In the genomic region with DNA sequence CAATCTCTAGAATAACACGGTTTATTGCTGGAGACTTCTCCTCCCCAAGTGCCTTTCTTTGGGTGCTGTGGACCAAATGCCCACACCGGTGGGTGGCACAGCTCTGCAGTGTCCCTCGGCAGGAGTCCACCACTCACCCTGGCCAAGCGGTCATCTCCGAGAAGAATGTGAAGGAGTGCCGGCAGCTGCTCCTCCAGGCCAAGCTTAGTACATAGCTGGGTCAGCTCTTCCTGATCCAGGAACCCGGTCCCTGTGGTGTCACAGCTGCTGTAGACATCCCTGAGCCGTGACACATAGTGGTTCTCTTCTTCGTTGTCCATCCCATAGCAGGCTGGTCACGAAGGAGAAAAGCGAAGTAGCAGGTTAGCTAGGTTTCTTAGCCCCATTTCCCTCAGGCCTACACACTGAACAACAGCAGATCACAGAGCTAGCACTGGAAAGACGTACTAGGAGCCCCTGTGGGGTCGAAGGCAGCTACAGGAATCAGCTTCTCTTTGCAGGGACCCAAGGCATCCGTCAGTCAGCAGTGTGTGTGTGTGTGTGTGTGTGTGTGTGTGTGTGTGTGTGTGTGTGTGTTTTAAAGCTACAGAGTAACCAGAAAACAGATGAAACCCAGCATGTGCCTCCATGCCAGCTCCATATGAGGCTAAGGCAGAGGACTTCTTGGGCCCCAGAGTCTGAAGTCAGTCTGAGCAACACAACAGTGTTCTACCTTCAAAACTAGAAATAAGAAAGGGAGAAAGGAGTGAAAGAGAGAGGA, we compare ENCODE assay signal across 18 mouse cellular contexts. TPM values are rescaled to one million over a fixed set of nuclear protein-coding genes. Genes with fewer than 3 reads are reported as not detected.
DNase-seq lines count a peak whose midpoint lies in the region; ATAC-seq and TF ChIP-seq lines count a peak whose summit lies in the region.
"Had no signal": no experiment of that assay in that cellular context is flagged by ENCODE, and none has a peak within 500 bp of the region (broad histone marks: within the 10 kb centered on the region; RNA-seq: fewer than 3 reads in every experiment).

No protein-coding gene starts in this region.

- H3K4me2 ChIP-seq in hindbrain, embryonic 13.5 days, result no peak overlapping the region
- no peak overlapping the region for H3K4me2 ChIP-seq in myocyte (ENCODE audit: low read depth)

- intact Hi-C loops in gastrocnemius, postnatal 14 days (cut with DNase I; ENCODE audit: low total_unique reads), result no loop called here

- WGBS in hindbrain, embryonic 10.5 days, result 91% methylated on average over 14 of the region's 14 CpGs
- WGBS in hindbrain, embryonic 13.5 days, result 86% methylated on average over 14 of the region's 14 CpGs
- 91% methylated on average over 14 of the region's 14 CpGs for WGBS in limb, embryonic 10.5 days

- no peak for ATAC-seq in hindbrain, embryonic 13.5 days (ENCODE audit: low FRiP score)
- no peak for ATAC-seq in cerebellum, adult (ENCODE audit: insufficient number of reproducible peaks, low FRiP score, low TSS enrichment)
- ATAC-seq: forebrain, embryonic 16.5 days; hindbrain, embryonic 16.5 days; inflammation-experienced regulatory T-cells, adult 6 months had no signal

- no peaks in the 10 kb centered on the region for H3K79me2 ChIP-seq in myocyte (ENCODE audit: control insufficient read depth, insufficient read depth)

- DNase-seq in hindbrain, embryonic 10.5 days (ENCODE audit: low spot score), result peak; percentile 1
- DNase-seq in limb, embryonic 10.5 days (ENCODE audit: low spot score), result peak; percentile 23
- DNase-seq in liver, result peak; percentile 2
- DNase-seq in gastrocnemius, postnatal 14 days, result no peak
- DNase-seq: adrenal gland, adult 2 months; adrenal gland, postnatal 25 days; cerebellum, adult 2 months; cerebellum, postnatal 10 days; gastrocnemius, postnatal 10 days; heart, postnatal 14 days had no signal

- no peaks in the 10 kb centered on the region for H3K4me1 ChIP-seq in hindbrain, embryonic 10.5 days (replicated peaks)
- no peaks in the 10 kb centered on the region for H3K4me1 ChIP-seq in hindbrain, embryonic 13.5 days (replicated peaks)
- no peaks in the 10 kb centered on the region for H3K4me1 ChIP-seq in limb, embryonic 10.5 days
- H3K4me1 ChIP-seq: embryonic facial prominence, embryonic 10.5 days; forebrain, embryonic 10.5 days had no signal

- H3K27me3 ChIP-seq in hindbrain, embryonic 10.5 days (ENCODE audit: insufficient read depth, poor library complexity, severe bottlenecking), result no peaks in the 10 kb centered on the region
- H3K27me3 ChIP-seq in hindbrain, embryonic 13.5 days, result no peaks in the 10 kb centered on the region
- H3K27me3 ChIP-seq in limb, embryonic 10.5 days (ENCODE audit: low read depth, poor library complexity, severe bottlenecking), result no peaks in the 10 kb centered on the region
- H3K27me3 ChIP-seq in myocyte (ENCODE audit: control insufficient read depth, insufficient read depth, insufficient read length), result no peaks in the 10 kb centered on the region

- no peak for TF ChIP-seq POLR2A in myocyte (IDR thresholded peaks at IDR 0.05; ENCODE audit: insufficient read length, low read depth)

- no peak overlapping the region for H3K9ac ChIP-seq in hindbrain, embryonic 13.5 days

- no peak overlapping the region for H3K4me3 ChIP-seq in hindbrain, embryonic 10.5 days
- H3K4me3 ChIP-seq in hindbrain, embryonic 13.5 days, result no peak overlapping the region
- no peak overlapping the region for H3K4me3 ChIP-seq in limb, embryonic 10.5 days
- H3K4me3 ChIP-seq in myocyte, result no peak overlapping the region
- H3K4me3 ChIP-seq: embryonic facial prominence, embryonic 10.5 days; forebrain, embryonic 10.5 days had no signal

- no peaks in the 10 kb centered on the region for H3K9me3 ChIP-seq in hindbrain, embryonic 10.5 days
- no peaks in the 10 kb centered on the region for H3K9me3 ChIP-seq in hindbrain, embryonic 13.5 days
- H3K9me3 ChIP-seq in limb, embryonic 10.5 days (replicated peaks), result no peaks in the 10 kb centered on the region
- H3K9me3 ChIP-seq: embryonic facial prominence, embryonic 10.5 days; forebrain, embryonic 10.5 days had no signal

- H3K36me3 ChIP-seq in hindbrain, embryonic 10.5 days, result peaks cover 37% of the 10 kb centered on the region
- peaks cover 8% of the 10 kb centered on the region; the same call in 1 of the 2 replicates for H3K36me3 ChIP-seq in hindbrain, embryonic 13.5 days
- peaks cover 49% of the 10 kb centered on the region for H3K36me3 ChIP-seq in limb, embryonic 10.5 days
- H3K36me3 ChIP-seq in myocyte (ENCODE audit: control insufficient read depth, insufficient read depth), result no peaks in the 10 kb centered on the region

- H3K27ac ChIP-seq in hindbrain, embryonic 10.5 days, result no peak overlapping the region
- H3K27ac ChIP-seq in hindbrain, embryonic 13.5 days, result no peak overlapping the region
- no peak overlapping the region for H3K27ac ChIP-seq in limb, embryonic 10.5 days
- H3K27ac ChIP-seq: embryonic facial prominence, embryonic 10.5 days; forebrain, embryonic 10.5 days had no signal

- no peak overlapping the region for H3ac ChIP-seq in myocyte (ENCODE audit: control insufficient read depth, insufficient read length)

TF ChIP-seq in myocyte, 11 proteins besides CTCF, POLR2A, EP300 and RAD21:
- peak in 2 of 3 experiments; percentile 53 to 73 for TF ChIP-seq MYOD1 (IDR thresholded peaks at IDR 0.05; ENCODE audit: control insufficient read depth in 1 of 3, insufficient read length in 2 of 3, low read depth in 2 of 3)
- no peak for TF ChIP-seq REST (IDR thresholded peaks at IDR 0.05; ENCODE audit: insufficient read depth, insufficient read length)
- peak; percentile 33 for TF ChIP-seq TCF3 (IDR thresholded peaks at IDR 0.05; ENCODE audit: insufficient read length, low read depth)
- no peak for TF ChIP-seq TCF12 (IDR thresholded peaks at IDR 0.05; ENCODE audit: insufficient read depth, poor library complexity, severe bottlenecking)
- TF ChIP-seq USF1 (IDR thresholded peaks at IDR 0.05; ENCODE audit: low read depth), result no peak
- TF ChIP-seq E2F4 (IDR thresholded peaks at IDR 0.05; ENCODE audit: insufficient read depth), result no peak
- no peak for TF ChIP-seq SRF (IDR thresholded peaks at IDR 0.05; ENCODE audit: control insufficient read depth, insufficient read length, low read depth)
- no peak for TF ChIP-seq POLR2AphosphoS2 (IDR thresholded peaks at IDR 0.05; ENCODE audit: insufficient read length, low read depth)
- TF ChIP-seq MAX (IDR thresholded peaks at IDR 0.05; ENCODE audit: low read depth), result no peak
- TF ChIP-seq CEBPB (IDR thresholded peaks at IDR 0.05; ENCODE audit: insufficient read depth, poor library complexity, severe bottlenecking), result no peak
- TF ChIP-seq MYOG (IDR thresholded peaks at IDR 0.05; ENCODE audit: control insufficient read depth in 1 of 3, insufficient read depth in 1 of 3, insufficient read length in 2 of 3, low read depth in 2 of 3), result peak in 2 of 3 experiments; percentile 23 to 71
TF ChIP-seq in myocyte: peak in this region for 3.

RNA-seq across cellular contexts. Expression of a gene that starts 59.1 kb away (rescaled TPM):
- polyA plus RNA-seq in hindbrain, embryonic 10.5 days (2016; fragmentation: Nextera tagmentation; extraction: Ambion mirVana), result 11.8 and 19.5 TPM in 2 replicates
- polyA plus RNA-seq in hindbrain, embryonic 13.5 days (2015; fragmentation: Nextera tagmentation; extraction: Ambion mirVana), result 5.0 and 6.8 TPM in 2 replicates
- 21.5 and 22.6 TPM in 2 replicates for polyA plus RNA-seq in limb, embryonic 10.5 days (2016; fragmentation: Nextera tagmentation; extraction: Ambion mirVana)
- polyA plus RNA-seq in myocyte (2012; fragmentation: generic; extraction: Trizol), result 2.2 TPM
- under 1 TPM; 0.27 to 0.39 TPM for total RNA-seq in gastrocnemius, postnatal 14 days (2021)

RNA-seq across cellular contexts. Expression of a gene that starts 59.2 kb away (rescaled TPM):
- polyA plus RNA-seq in hindbrain, embryonic 10.5 days (2016; fragmentation: Nextera tagmentation; extraction: Ambion mirVana), result 47.0 and 53.0 TPM in 2 replicates
- 32.8 and 33.2 TPM in 2 replicates for polyA plus RNA-seq in hindbrain, embryonic 13.5 days (2015; fragmentation: Nextera tagmentation; extraction: Ambion mirVana)
- 53.8 and 54.4 TPM in 2 replicates for polyA plus RNA-seq in limb, embryonic 10.5 days (2016; fragmentation: Nextera tagmentation; extraction: Ambion mirVana)
- polyA plus RNA-seq in myocyte (2012; fragmentation: generic; extraction: Trizol), result 3.8 TPM
- total RNA-seq in gastrocnemius, postnatal 14 days (2021), result 1 to 10 TPM; 5.1 to 5.8 TPM
